8 mouse cellular contexts compared by ENCODE assay signal in the genomic region with DNA sequence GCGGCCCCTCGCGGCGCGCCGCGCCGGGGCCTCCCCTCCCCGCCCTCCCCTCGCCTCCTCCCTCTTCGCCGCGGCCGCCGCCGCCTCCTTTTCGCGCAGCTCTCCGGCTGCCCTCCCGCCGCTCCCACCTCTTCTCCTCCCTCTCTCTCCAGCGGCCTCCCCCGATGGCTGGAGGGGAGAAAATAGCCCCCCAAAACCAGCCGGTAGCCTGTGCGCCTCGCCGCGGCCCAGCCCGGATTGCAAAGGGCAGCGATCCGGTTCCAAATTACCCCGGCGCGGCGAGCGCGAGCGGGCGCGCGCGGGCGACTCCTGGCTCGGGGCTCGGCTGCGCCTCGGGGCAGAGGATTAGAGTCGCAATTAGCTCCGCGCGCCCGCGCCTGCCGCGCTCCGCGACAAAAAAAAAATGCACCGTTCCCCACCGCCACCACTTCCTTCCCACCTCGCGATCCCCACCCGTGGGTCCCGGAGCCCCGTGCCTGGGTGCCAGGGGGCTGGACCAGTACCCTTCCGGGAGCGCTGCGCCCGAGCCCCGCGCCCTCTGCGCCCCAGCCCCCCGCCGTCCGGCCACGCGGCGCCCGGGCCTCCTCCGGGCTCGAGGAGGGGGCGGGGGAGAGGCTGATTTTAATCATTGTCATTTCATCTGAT. TPM values are rescaled to one million over a fixed set of nuclear protein-coding genes. Genes with fewer than 3 reads are reported as not detected.
DNase-seq lines count a peak whose midpoint lies in the region; ATAC-seq lines count a peak whose summit lies in the region.

No protein-coding gene starts in this region.

- peak overlapping the region; percentile 95 for H3K4me2 ChIP-seq in hindbrain, embryonic 13.5 days
- H3K4me2 ChIP-seq in midbrain, embryonic 15.5 days: peak overlapping the region; percentile 96

- peak; percentile 86 for DNase-seq in embryo, embryonic 11 days
- no peak for DNase-seq in embryo, embryonic 9.5 days (ENCODE audit: extremely low spot score)
- DNase-seq in forelimb bud, embryonic 11.5 days (ENCODE audit: low read depth, low spot score): peak; percentile 71
- peak; percentile 78 for DNase-seq in limb, embryonic 10.5 days (ENCODE audit: low spot score)
- peak; percentile 75 for DNase-seq in testis, postnatal 10 days (ENCODE audit: low spot score)

- no peaks in the 10 kb centered on the region for H3K27me3 ChIP-seq in hindbrain, embryonic 13.5 days
- H3K27me3 ChIP-seq in limb, embryonic 10.5 days (ENCODE audit: low read depth, poor library complexity, severe bottlenecking): no peaks in the 10 kb centered on the region
- no peaks in the 10 kb centered on the region for H3K27me3 ChIP-seq in midbrain, embryonic 15.5 days (replicated peaks)

- H3K36me3 ChIP-seq in hindbrain, embryonic 13.5 days: peaks cover 5% of the 10 kb centered on the region
- peaks cover 20% of the 10 kb centered on the region for H3K36me3 ChIP-seq in limb, embryonic 10.5 days
- no peaks in the 10 kb centered on the region for H3K36me3 ChIP-seq in midbrain, embryonic 15.5 days (replicated peaks)

- H3K4me3 ChIP-seq in brown adipose tissue, adult 24 weeks (ENCODE audit: insufficient read depth, low read depth, low read length): peak overlapping the region; percentile 79
- H3K4me3 ChIP-seq in hindbrain, embryonic 13.5 days: peak overlapping the region; percentile 78
- peak overlapping the region; percentile 96 for H3K4me3 ChIP-seq in limb, embryonic 10.5 days
- peak overlapping the region; percentile 74 for H3K4me3 ChIP-seq in midbrain, embryonic 15.5 days

- peak; percentile 43 for ATAC-seq in hindbrain, embryonic 13.5 days (ENCODE audit: low FRiP score)
- peak; percentile 44 for ATAC-seq in midbrain, embryonic 15.5 days (replicated peaks)

- peak overlapping the region; percentile 96 for H3K9ac ChIP-seq in hindbrain, embryonic 13.5 days
- H3K9ac ChIP-seq in midbrain, embryonic 15.5 days: peak overlapping the region; percentile 98

- peak overlapping the region; percentile 63 for H3K27ac ChIP-seq in brown adipose tissue, adult 24 weeks (replicated peaks; ENCODE audit: low read depth, low read length)
- peak overlapping the region; percentile 100 for H3K27ac ChIP-seq in hindbrain, embryonic 13.5 days
- peak overlapping the region; percentile 100 for H3K27ac ChIP-seq in limb, embryonic 10.5 days
- peak overlapping the region; percentile 97 for H3K27ac ChIP-seq in midbrain, embryonic 15.5 days

- under 1% methylated on average over 64 of the region's 81 CpGs for WGBS in hindbrain, embryonic 13.5 days
- WGBS in limb, embryonic 10.5 days: under 1% methylated on average over 62 of the region's 81 CpGs
- 1% methylated on average over 65 of the region's 81 CpGs for WGBS in midbrain, embryonic 15.5 days

- H3K9me3 ChIP-seq in hindbrain, embryonic 13.5 days: no peaks in the 10 kb centered on the region
- no peaks in the 10 kb centered on the region for H3K9me3 ChIP-seq in limb, embryonic 10.5 days (replicated peaks)
- no peaks in the 10 kb centered on the region for H3K9me3 ChIP-seq in midbrain, embryonic 15.5 days

- H3K4me1 ChIP-seq in brown adipose tissue, adult 24 weeks (ENCODE audit: control insufficient read depth, insufficient read depth, insufficient read length, low read length): peaks cover 5% of the 10 kb centered on the region
- peaks cover 44% of the 10 kb centered on the region for H3K4me1 ChIP-seq in hindbrain, embryonic 13.5 days (replicated peaks)
- H3K4me1 ChIP-seq in limb, embryonic 10.5 days: peaks cover 41% of the 10 kb centered on the region
- H3K4me1 ChIP-seq in midbrain, embryonic 15.5 days: peaks cover 42% of the 10 kb centered on the region

RNA-seq across cellular contexts. Expression of gene Kctd15, which starts 2.0 kb away (rescaled TPM):
- 13.7 and 14.0 TPM in 2 replicates for polyA plus RNA-seq in brown adipose tissue, adult 24 weeks (2012; ENCODE audit: insufficient read depth, insufficient read length, missing spikeins)
- polyA plus RNA-seq in hindbrain, embryonic 13.5 days (2015; fragmentation: Nextera tagmentation; extraction: Ambion mirVana): 33.7 and 36.0 TPM in 2 replicates
- 69.0 and 72.2 TPM in 2 replicates for polyA plus RNA-seq in limb, embryonic 10.5 days (2016; fragmentation: Nextera tagmentation; extraction: Ambion mirVana)
- 29.1 and 31.7 TPM in 2 replicates for polyA plus RNA-seq in midbrain, embryonic 15.5 days (2015; fragmentation: Nextera tagmentation; extraction: Ambion mirVana)
